Mouse (Mus musculus) cerebellum, adult 2 months (tissue): ENCODE measurements around the gene Adsl. TPM values are rescaled to one million over a fixed set of nuclear protein-coding genes. Genes with fewer than 3 reads are reported as not detected.
A peak's percentile ranks its signal among the peaks of the same experiment; 100 is the strongest.

Experiments
- DNase-seq, 2 experiments: peaks; one replicate each; pipeline ENCODE4 v3.0.0; 2021
- H3K27ac ChIP-seq: fragments of 200-500 bp; 2 replicates; pipeline ENCODE4 v1.5.1; 2012; ENCODE audit warnings: low read length, control low read depth, inconsistent platforms; ENCODE audit not compliant: insufficient read depth
- H3K27me3 ChIP-seq: fragments of 200-500 bp; 2 replicates; pipeline ENCODE4 v1.6.1; 2012; ENCODE audit warnings: inconsistent platforms, mild to moderate bottlenecking, low read length, moderate library complexity; ENCODE audit not compliant: control insufficient read depth, insufficient read depth
- H3K4me1 ChIP-seq: fragments of 200-500 bp; 2 replicates; pipeline ENCODE4 v1.6.1; 2011; ENCODE audit warnings: low read length; ENCODE audit not compliant: control insufficient read depth, insufficient read depth
- H3K4me3 ChIP-seq: fragments of 200-500 bp; replicated peaks from 2 replicates; pipeline ENCODE3; 2011; ENCODE audit warnings: mild to moderate bottlenecking, low read depth, low read length, control low read depth; ENCODE audit not compliant: insufficient read depth
- CTCF ChIP-seq: fragments of 200-500 bp; IDR thresholded peaks from 2 replicates; pipeline ENCODE4 v1.5.1; 2011; ENCODE audit warnings: low read depth, mild to moderate bottlenecking, control low read depth, low read length, moderate library complexity, borderline replicate concordance; ENCODE audit not compliant: insufficient read depth
- POLR2A ChIP-seq: fragments of 200-500 bp; IDR thresholded peaks from 2 replicates; pipeline ENCODE4 v1.6.1; 2011; ENCODE audit warnings: low read length, control low read depth, borderline replicate concordance; ENCODE audit not compliant: insufficient read depth
- WGBS: fragments of 180-500 bp; shearing (Covaris S2); methylation state at CpG from one replicate; pipeline ENCODE4 v1.1.7; 2018; 5-methylcytosine and 5-hydroxymethylcytosine counted together
- polyA plus RNA-seq: library from polyadenylated mRNA; depleted of rRNA; stranded (reverse); fragments of >200 nt; gene quantifications from 2 replicates; pipeline ENCODE4 v1.2.3, GENCODE M21; 2012; rRNA removed

Adsl gene
- polyA plus RNA-seq, 1 experiment = 69.7 TPM

GRCm38 (mm10) chr15:81013186-81013585, 64.9 kb downstream of the Adsl start:
- no peak overlapping the region for H3K4me3 ChIP-seq
- TF ChIP-seq POLR2A (no peak), CTCF (no peak)
- H3K4me1 ChIP-seq = peaks cover 14% of the 10 kb centered on the region
- no peaks in the 10 kb centered on the region for H3K27me3 ChIP-seq
- no peak overlapping the region for H3K27ac ChIP-seq
- WGBS = 59% methylated on average over 7 of the region's 7 CpGs
- DNase-seq = peak in 1 of 2 experiments; percentile 10

GRCm38 (mm10) chr15:81015068-81015744, 66.9 kb downstream of the Adsl start:
- H3K4me3 ChIP-seq = no peak overlapping the region
- TF ChIP-seq CTCF (no peak), POLR2A (no peak)
- no peak for DNase-seq
- H3K4me1 ChIP-seq = peaks cover 5% of the 10 kb centered on the region
- H3K27ac ChIP-seq = no peak overlapping the region
- WGBS = 71% methylated on average over 5 of the region's 5 CpGs
- no peaks in the 10 kb centered on the region for H3K27me3 ChIP-seq

- Histone ChIP-seq H3K27ac (no peak overlapping the region), H3K4me3 (no peak overlapping the region), H3K4me1 (no peaks in the 10 kb centered on the region), H3K27me3 (no peaks in the 10 kb centered on the region)
- TF ChIP-seq POLR2A = no peak
- DNase-seq = no peak
- 83% methylated on average over 10 of the region's 10 CpGs for WGBS
Observed at GRCm38 (mm10) chr15:81016488-81016887, 68.2 kb downstream of the Adsl start.

- H3K4me3 ChIP-seq = no peak overlapping the region
- 79% methylated on average over 7 of the region's 7 CpGs for whole genome bisulfite sequencing
- DNase-seq = no peak
- TF ChIP-seq CTCF (no peak), POLR2A (no peak)
- no peaks in the 10 kb centered on the region for H3K4me1 ChIP-seq
- H3K27me3 ChIP-seq = no peaks in the 10 kb centered on the region
- H3K27ac ChIP-seq = no peak overlapping the region
Observed at GRCm38 (mm10) chr15:81017308-81017707, 69.0 kb downstream of the Adsl start.

Other genes starting within 250 kb of the Adsl start
- 32.5 and 36.3 TPM in 2 replicates for gene Tnrc6b, start 237.2 kb upstream of the Adsl start, polyA plus RNA-seq
- gene Sgsm3, start 29.3 kb downstream of the Adsl start, polyA plus RNA-seq = 75.2 and 77.6 TPM in 2 replicates
- 20.0 and 20.8 TPM in 2 replicates for gene Mrtfa, start 242.3 kb downstream of the Adsl start, polyA plus RNA-seq